In the genomic region with DNA sequence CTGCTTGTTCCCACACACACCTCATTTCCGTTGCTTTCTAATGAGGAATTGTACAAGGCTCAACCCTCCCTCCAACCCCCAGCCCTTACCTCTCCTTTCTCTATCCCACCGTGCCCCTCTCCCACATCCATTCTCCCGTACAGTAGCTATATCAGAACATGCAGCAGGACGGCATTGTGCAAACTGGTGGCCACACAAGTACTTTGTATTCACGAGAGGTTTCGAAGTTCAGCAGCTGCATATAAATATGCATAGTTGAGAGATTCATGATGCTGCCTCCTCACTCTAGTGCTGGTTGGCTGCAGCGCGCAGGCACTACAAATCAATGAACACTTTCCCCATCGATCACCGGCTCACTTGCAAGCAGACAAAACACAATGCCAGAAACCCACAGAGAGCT, we compare ENCODE assay signal across 9 mouse cellular contexts.
DNase-seq lines count a peak whose midpoint lies in the region; ATAC-seq and TF ChIP-seq lines count a peak whose summit lies in the region.
"Had no signal": no experiment of that assay in that cellular context is flagged by ENCODE, and none has a peak within 500 bp of the region (broad histone marks: within the 10 kb centered on the region; RNA-seq: fewer than 3 reads in every experiment).

No protein-coding gene starts in this region.

- no peaks in the 10 kb centered on the region for H3K4me1 ChIP-seq in kidney, postnatal 0 days (replicated peaks; ENCODE audit: insufficient read depth, low read length)
- H3K4me1 ChIP-seq in forebrain, postnatal 0 days (ENCODE audit: insufficient read depth), result no peaks in the 10 kb centered on the region

- no peak overlapping the region for H3K27ac ChIP-seq in kidney, postnatal 0 days
- H3K27ac ChIP-seq in forebrain, postnatal 0 days (ENCODE audit: low read depth, low read length), result peak overlapping the region; percentile 95
- H3K27ac ChIP-seq: liver, embryonic 14.5 days had no signal

- H3K4me2 ChIP-seq in kidney, postnatal 0 days (ENCODE audit: low read length), result peak overlapping the region; percentile 35
- H3K4me2 ChIP-seq in forebrain, postnatal 0 days (ENCODE audit: low read depth), result peak overlapping the region; percentile 56

- 57% methylated on average over 10 of the region's 10 CpGs for WGBS in kidney, postnatal 0 days
- WGBS in forebrain, postnatal 0 days, result 9% methylated on average over 10 of the region's 10 CpGs

- no peak overlapping the region for H3K4me3 ChIP-seq in kidney, postnatal 0 days (replicated peaks; ENCODE audit: low read depth, low read length)
- H3K4me3 ChIP-seq in forebrain, postnatal 0 days (ENCODE audit: low read depth, low read length), result peak overlapping the region; percentile 44

- no peaks in the 10 kb centered on the region for H3K27me3 ChIP-seq in kidney, postnatal 0 days (ENCODE audit: insufficient read depth, low read length)
- no peaks in the 10 kb centered on the region for H3K27me3 ChIP-seq in forebrain, postnatal 0 days (ENCODE audit: insufficient read depth, low read length)

- H3K36me3 ChIP-seq in kidney, postnatal 0 days (ENCODE audit: insufficient read depth, low read length), result no peaks in the 10 kb centered on the region
- no peaks in the 10 kb centered on the region for H3K36me3 ChIP-seq in forebrain, postnatal 0 days (ENCODE audit: insufficient read depth)

- H3K9ac ChIP-seq in kidney, postnatal 0 days (ENCODE audit: low read depth, low read length), result no peak overlapping the region
- peak overlapping the region; percentile 61 for H3K9ac ChIP-seq in forebrain, postnatal 0 days
- H3K9ac ChIP-seq: liver, embryonic 14.5 days had no signal

- intact Hi-C loops in heart, postnatal 10 days (cut with DNase I), result loop anchor here (5.0 kb wide), 1 partner anchor 621 kb away; no protein-coding TSS in a partner anchor

- no peaks in the 10 kb centered on the region for H3K9me3 ChIP-seq in kidney, postnatal 0 days (replicated peaks; ENCODE audit: low read length)
- H3K9me3 ChIP-seq in forebrain, postnatal 0 days (ENCODE audit: low read length), result no peaks in the 10 kb centered on the region

- ATAC-seq in kidney, postnatal 0 days (replicated peaks; ENCODE audit: low FRiP score, low read depth), result no peak
- ATAC-seq in forebrain, postnatal 0 days, result peak; percentile 93
- ATAC-seq in CD4-positive, CD25-positive, alpha-beta regulatory T cell, adult 4 months, result no peak

- TF ChIP-seq CTCF in kidney, postnatal 0 days (IDR thresholded peaks at IDR 0.05; ENCODE audit: low read depth), result no peak
- no peak for TF ChIP-seq CTCF in forebrain, postnatal 0 days (IDR thresholded peaks at IDR 0.05; ENCODE audit: low read depth)

- DNase-seq in kidney, postnatal 0 days (ENCODE audit: low spot score), result peak; percentile 54
- DNase-seq in kidney, adult 18-20 months, result no peak
- peak; percentile 88 for DNase-seq in forebrain, postnatal 0 days
- peak; percentile 9 to 46 for DNase-seq in left cerebral cortex, adult 9 months (ENCODE audit: low spot score in 2 of 2)
- DNase-seq in right cerebral cortex, postnatal 10 days (ENCODE audit: low spot score in 2 of 2), result peak; percentile 72 to 79
- DNase-seq in adrenal gland, postnatal 10 days, result no peak
- no peak for DNase-seq in heart, postnatal 10 days

Comparison
In these comparisons a context has a peak if more than half of its experiments do, and no peak if none do; other contexts are left out.
1. DNase-seq: peak in kidney, postnatal 0 days (single experiment), forebrain, postnatal 0 days (single experiment), left cerebral cortex, adult 9 months (2 of 2) and right cerebral cortex, postnatal 10 days (2 of 2); none in kidney, adult 18-20 months (single experiment), adrenal gland, postnatal 10 days (single experiment) and heart, postnatal 10 days (0 of 2).